Mouse (Mus musculus): ENCODE measurements around the gene Galnt2. TPM values are rescaled to one million over a fixed set of nuclear protein-coding genes. Genes with fewer than 3 reads are reported as not detected.

The Galnt2 gene
- polyA plus RNA-seq, 1 experiment from 2014 or later = 34.8 TPM

GRCm38 (mm10) chr8:124260371-124260770, 29.2 kb downstream of the Galnt2 start:
- 62% methylated on average over 12 of the region's 12 CpGs for WGBS
- no peak for DNase-seq (ENCODE audit: low spot score)
- no peak overlapping the region for H3K4me3 ChIP-seq
- H3K27me3 ChIP-seq (replicated peaks; ENCODE audit: low read depth, poor library complexity, severe bottlenecking) = no peaks in the 10 kb centered on the region
- H3K9me3 ChIP-seq = no peaks in the 10 kb centered on the region
- H3K27ac ChIP-seq (replicated peaks) = no peak overlapping the region
- H3K36me3 ChIP-seq (replicated peaks) = peaks cover 7% of the 10 kb centered on the region; the same call in 1 of the 2 replicates
- H3K4me1 ChIP-seq = peaks cover 57% of the 10 kb centered on the region

GRCm38 (mm10) chr8:124263058-124263457, 31.9 kb downstream of the Galnt2 start:
- H3K4me3 ChIP-seq = no peak overlapping the region
- peaks cover 4% of the 10 kb centered on the region; the same call in 1 of the 2 replicates for H3K36me3 ChIP-seq (replicated peaks)
- no peak overlapping the region for H3K27ac ChIP-seq (replicated peaks)
- DNase-seq (ENCODE audit: low spot score) = no peak
- no peaks in the 10 kb centered on the region for H3K9me3 ChIP-seq
- WGBS = 67% methylated on average over 9 of the region's 9 CpGs
- H3K27me3 ChIP-seq (replicated peaks; ENCODE audit: low read depth, poor library complexity, severe bottlenecking) = no peaks in the 10 kb centered on the region
- H3K4me1 ChIP-seq = peaks cover 51% of the 10 kb centered on the region

- Histone ChIP-seq H3K27me3 (replicated peaks; ENCODE audit: low read depth, poor library complexity, severe bottlenecking) (no peaks in the 10 kb centered on the region), H3K27ac (replicated peaks) (0 out of 2 replicates have a peak overlapping the region, but pooled peaks have one; percentile 4), H3K4me1 (peaks cover 48% of the 10 kb centered on the region), H3K9me3 (no peaks in the 10 kb centered on the region), H3K36me3 (replicated peaks) (peaks cover 5% of the 10 kb centered on the region; the same call in 1 of the 2 replicates), H3K4me3 (no peak overlapping the region)
- WGBS = 88% methylated on average over 8 of the region's 8 CpGs
- no peak for DNase-seq (ENCODE audit: low spot score)
Observed at GRCm38 (mm10) chr8:124264032-124264431, 32.8 kb downstream of the Galnt2 start.

- H3K27ac ChIP-seq (replicated peaks) = 0 out of 2 replicates have a peak overlapping the region, but pooled peaks have one; percentile 4
Observed at GRCm38 (mm10) chr8:124264671-124265070, 33.5 kb downstream of the Galnt2 start.

GRCm38 (mm10) chr8:124265130-124265529, 33.9 kb downstream of the Galnt2 start:
- Histone ChIP-seq H3K27ac (replicated peaks) (no peak overlapping the region), H3K4me3 (no peak overlapping the region), H3K27me3 (replicated peaks; ENCODE audit: low read depth, poor library complexity, severe bottlenecking) (no peaks in the 10 kb centered on the region), H3K9me3 (no peaks in the 10 kb centered on the region), H3K4me1 (peaks cover 39% of the 10 kb centered on the region), H3K36me3 (replicated peaks) (0 out of 2 replicates have a peak, but pooled peaks cover 5% of the 10 kb centered on the region)
- DNase-seq (ENCODE audit: low spot score) = no peak
- WGBS = 83% methylated on average over 2 of the region's 2 CpGs

More at GRCm38 (mm10) chr8:124264671-124265070, 33.5 kb downstream of the Galnt2 start:
- no peaks in the 10 kb centered on the region for H3K27me3 ChIP-seq (replicated peaks; ENCODE audit: low read depth, poor library complexity, severe bottlenecking)
- peaks cover 42% of the 10 kb centered on the region for H3K4me1 ChIP-seq
- H3K4me3 ChIP-seq = no peak overlapping the region
- 0 out of 2 replicates have a peak, but pooled peaks cover 5% of the 10 kb centered on the region for H3K36me3 ChIP-seq (replicated peaks)
- DNase-seq (ENCODE audit: low spot score) = no peak
- 90% methylated on average over 12 of the region's 12 CpGs for WGBS
- H3K9me3 ChIP-seq = no peaks in the 10 kb centered on the region

- Histone ChIP-seq H3K4me3 (no peak overlapping the region), H3K36me3 (replicated peaks) (0 out of 2 replicates have a peak, but pooled peaks cover 5% of the 10 kb centered on the region), H3K4me1 (peaks cover 32% of the 10 kb centered on the region), H3K27me3 (replicated peaks; ENCODE audit: low read depth, poor library complexity, severe bottlenecking) (no peaks in the 10 kb centered on the region), H3K27ac (replicated peaks) (no peak overlapping the region; the same call in 1 of the 2 replicates), H3K9me3 (no peaks in the 10 kb centered on the region)
- WGBS = 85% methylated on average over 8 of the region's 8 CpGs
- no peak for DNase-seq (ENCODE audit: low spot score)
Observed at GRCm38 (mm10) chr8:124265798-124266197, 34.6 kb downstream of the Galnt2 start.

- peaks cover 27% of the 10 kb centered on the region for H3K4me1 ChIP-seq
- H3K4me3 ChIP-seq = no peak overlapping the region
- whole genome bisulfite sequencing = 82% methylated on average over 4 of the region's 4 CpGs
- no peak for DNase-seq (ENCODE audit: low spot score)
- no peaks in the 10 kb centered on the region for H3K27me3 ChIP-seq (replicated peaks; ENCODE audit: low read depth, poor library complexity, severe bottlenecking)
- H3K9me3 ChIP-seq = no peaks in the 10 kb centered on the region
- no peak overlapping the region for H3K27ac ChIP-seq (replicated peaks)
- peaks cover 13% of the 10 kb centered on the region; the same call in 1 of the 2 replicates for H3K36me3 ChIP-seq (replicated peaks)
Observed at GRCm38 (mm10) chr8:124267206-124267605, 36.0 kb downstream of the Galnt2 start.

- no peaks in the 10 kb centered on the region for H3K27me3 ChIP-seq (replicated peaks; ENCODE audit: low read depth, poor library complexity, severe bottlenecking)
- peaks cover 23% of the 10 kb centered on the region for H3K4me1 ChIP-seq
- WGBS = 93% methylated on average over 6 of the region's 6 CpGs
- H3K4me3 ChIP-seq = no peak overlapping the region
- no peaks in the 10 kb centered on the region for H3K9me3 ChIP-seq
- H3K36me3 ChIP-seq (replicated peaks) = peaks cover 23% of the 10 kb centered on the region
- no peak for DNase-seq (ENCODE audit: low spot score)
- H3K27ac ChIP-seq (replicated peaks) = no peak overlapping the region
Observed at GRCm38 (mm10) chr8:124270504-124270903, 39.3 kb downstream of the Galnt2 start.

GRCm38 (mm10) chr8:124270904-124271303, 39.7 kb downstream of the Galnt2 start:
- no peak for DNase-seq (ENCODE audit: low spot score)
- H3K9me3 ChIP-seq = 0 out of 2 replicates have a peak, but pooled peaks cover under 1% of the 10 kb centered on the region
- WGBS = 93% methylated on average over 11 of the region's 11 CpGs
- no peak overlapping the region for H3K4me3 ChIP-seq
- H3K27ac ChIP-seq (replicated peaks) = no peak overlapping the region
- H3K4me1 ChIP-seq = peaks cover 20% of the 10 kb centered on the region
- H3K36me3 ChIP-seq (replicated peaks) = peaks cover 27% of the 10 kb centered on the region
- no peaks in the 10 kb centered on the region for H3K27me3 ChIP-seq (replicated peaks; ENCODE audit: low read depth, poor library complexity, severe bottlenecking)

GRCm38 (mm10) chr8:124271518-124271917, 40.3 kb downstream of the Galnt2 start:
- H3K4me1 ChIP-seq = peaks cover 20% of the 10 kb centered on the region
- no peak overlapping the region for H3K27ac ChIP-seq (replicated peaks)
- 94% methylated on average over 12 of the region's 12 CpGs for WGBS
- DNase-seq (ENCODE audit: low spot score) = no peak
- H3K4me3 ChIP-seq = no peak overlapping the region
- H3K9me3 ChIP-seq = 0 out of 2 replicates have a peak, but pooled peaks cover 4% of the 10 kb centered on the region
- no peaks in the 10 kb centered on the region for H3K27me3 ChIP-seq (replicated peaks; ENCODE audit: low read depth, poor library complexity, severe bottlenecking)
- H3K36me3 ChIP-seq (replicated peaks) = peaks cover 33% of the 10 kb centered on the region

- H3K4me3 ChIP-seq = no peak overlapping the region
- no peak for DNase-seq (ENCODE audit: low spot score)
- H3K9me3 ChIP-seq = 0 out of 2 replicates have a peak, but pooled peaks cover 4% of the 10 kb centered on the region
- WGBS = 62% methylated on average over 3 of the region's 3 CpGs
- H3K27ac ChIP-seq (replicated peaks) = no peak overlapping the region
- no peaks in the 10 kb centered on the region for H3K27me3 ChIP-seq (replicated peaks; ENCODE audit: low read depth, poor library complexity, severe bottlenecking)
- peaks cover 26% of the 10 kb centered on the region for H3K4me1 ChIP-seq
- H3K36me3 ChIP-seq (replicated peaks) = peaks cover 34% of the 10 kb centered on the region
Observed at GRCm38 (mm10) chr8:124272792-124273191, 41.6 kb downstream of the Galnt2 start.

- H3K36me3 ChIP-seq (replicated peaks) = peaks cover 30% of the 10 kb centered on the region
- DNase-seq (ENCODE audit: low spot score) = no peak
- H3K27ac ChIP-seq (replicated peaks) = no peak overlapping the region
- H3K4me3 ChIP-seq = no peak overlapping the region
- WGBS = 68% methylated on average over 8 of the region's 8 CpGs
- H3K27me3 ChIP-seq (replicated peaks; ENCODE audit: low read depth, poor library complexity, severe bottlenecking) = no peaks in the 10 kb centered on the region
- H3K9me3 ChIP-seq = 0 out of 2 replicates have a peak, but pooled peaks cover 4% of the 10 kb centered on the region
- H3K4me1 ChIP-seq = peaks cover 33% of the 10 kb centered on the region
Observed at GRCm38 (mm10) chr8:124273606-124274218, 42.5 kb downstream of the Galnt2 start.

Measured in embryonic facial prominence, embryonic 10.5 days (tissue).